Mouse (Mus musculus) fibroblast of lung, adult 2 months (primary cell): ENCODE measurements at regions not wholly inside any gene's neighbourhood (a gene's known extent, or its start where the extent isn't known, plus 50 kb on each side); places are given as distances from the start of the nearest gene placed in this dataset.
"Not testable (repeated sequence)": the region's sequence is repeated elsewhere in the genome, so short reads cannot be mapped to it uniquely, and the experiment has no call there.

Experiments
- DNase-seq: peaks from one replicate; pipeline ENCODE4 v3.0.0-alpha.2; 2011; ENCODE audit warnings: low read depth

GRCm38 (mm10) chr15:90882349-90882748 lies 167.4 kb downstream of the Kif21a start:
- DNase-seq = not testable (repeated sequence)

GRCm38 (mm10) chr15:90869452-90869851 lies 180.3 kb downstream of the Kif21a start:
- no peak for DNase-seq

GRCm38 (mm10) chr15:90853763-90854162 lies 174.5 kb upstream of the Cpne8 start:
- DNase-seq = not testable (repeated sequence)

DNA sequence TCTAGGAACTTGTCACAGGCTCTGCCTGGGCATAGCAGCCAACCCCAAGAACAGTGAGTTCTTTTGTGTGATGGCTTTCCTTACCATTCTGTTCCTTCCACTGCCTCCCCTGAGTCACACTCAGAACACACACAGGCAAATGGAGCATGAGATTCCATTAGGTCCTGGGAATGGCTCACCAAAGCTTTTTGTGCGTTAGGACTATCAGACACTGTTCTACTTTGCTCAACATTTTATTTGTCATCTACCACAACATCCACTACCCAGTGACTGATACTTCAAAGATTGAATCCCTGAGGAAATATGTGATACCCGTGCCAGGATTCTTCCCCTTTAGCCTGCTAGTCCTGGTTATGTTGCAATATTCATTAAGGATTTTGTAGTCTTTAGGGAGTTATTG lies 172.8 kb upstream of the Cpne8 start:
- no peak for DNase-seq

GRCm38 (mm10) chr15:90841471-90841870 lies 162.2 kb upstream of the Cpne8 start:
- peak; percentile 16 for DNase-seq

DNA sequence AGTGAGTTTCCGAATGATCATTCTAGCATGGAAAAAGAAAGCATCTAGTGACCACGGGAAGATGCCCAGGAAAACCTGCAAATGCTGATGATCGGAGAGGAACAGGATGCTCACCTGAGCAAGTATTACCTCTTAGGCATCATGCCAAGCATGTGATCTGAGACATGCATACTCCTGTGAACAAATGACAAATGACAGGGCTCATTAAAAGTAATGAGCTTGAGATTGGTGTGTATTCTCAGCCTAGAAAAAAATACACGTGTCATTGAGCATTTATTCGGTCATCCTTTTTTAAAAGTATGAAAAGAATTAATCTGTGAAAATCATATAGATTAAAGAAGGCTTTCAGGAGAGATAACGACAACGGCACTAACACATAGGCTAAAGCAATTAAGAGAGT lies 156.4 kb upstream of the Cpne8 start:
- no peak for DNase-seq

GRCm38 (mm10) chr15:90827816-90828215 lies 148.6 kb upstream of the Cpne8 start:
- DNase-seq = no peak

DNA sequence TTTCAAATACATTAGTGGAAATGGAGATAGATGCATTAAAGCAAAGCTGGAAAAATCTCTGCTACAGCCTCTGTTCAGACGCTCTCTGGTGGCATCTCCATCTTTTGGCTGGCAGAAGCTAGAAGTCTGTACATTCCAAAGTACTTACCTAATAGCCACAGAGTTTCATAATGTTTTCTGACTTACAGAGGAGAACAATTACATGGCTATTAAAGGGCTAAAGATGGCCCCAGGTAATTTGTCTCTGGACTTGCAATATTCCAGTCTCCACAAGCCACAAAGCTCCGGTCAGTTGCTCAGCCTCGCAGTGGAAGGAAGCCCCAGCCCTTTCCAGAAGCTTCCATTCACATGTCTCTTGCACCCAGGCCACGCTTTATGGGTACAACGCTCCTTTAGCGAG lies 143.1 kb upstream of the Cpne8 start:
- no peak for DNase-seq

- no peak for DNase-seq
Measured at GRCm38 (mm10) chr15:90819949-90820655, 140.9 kb upstream of the Cpne8 start.

DNA sequence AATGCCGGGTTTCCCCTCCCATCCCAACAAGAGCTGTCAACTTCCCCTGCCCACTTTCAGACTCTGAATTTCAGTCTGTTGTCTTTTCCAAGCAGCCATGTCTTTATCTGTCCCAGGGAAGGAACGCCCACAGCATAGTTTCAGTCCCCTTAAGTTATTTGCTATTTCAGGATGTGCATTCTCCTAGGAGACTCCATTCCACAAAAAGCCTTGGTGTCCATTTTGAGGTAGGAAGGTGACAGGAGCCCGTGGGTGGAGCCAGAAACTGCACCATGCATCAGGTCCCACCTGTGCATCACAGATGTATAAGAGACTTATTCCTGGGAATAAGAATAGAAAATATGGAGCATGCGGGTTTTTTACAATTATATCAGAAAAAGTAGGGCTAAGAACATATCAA lies 138.9 kb upstream of the Cpne8 start:
- no peak for DNase-seq

DNA sequence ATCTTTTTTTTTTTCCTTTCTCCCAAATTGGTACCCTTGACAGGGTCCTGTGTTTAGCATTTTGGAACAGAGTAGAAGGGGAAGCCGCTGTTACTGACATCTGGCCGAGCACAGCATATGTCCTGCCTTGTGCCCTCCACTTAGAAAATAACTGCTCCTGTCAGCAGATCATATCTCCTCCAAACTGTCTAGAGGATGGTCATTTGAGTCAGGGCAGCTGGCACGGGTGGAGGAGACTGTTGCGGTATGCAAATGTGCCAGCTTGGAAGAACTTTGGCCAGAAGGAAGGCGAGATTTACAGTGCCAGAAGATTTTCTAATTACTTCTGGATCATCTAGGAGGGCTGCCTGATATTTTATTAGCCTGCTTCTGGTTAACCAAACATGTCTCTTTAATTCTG lies 134.7 kb upstream of the Cpne8 start:
- DNase-seq = no peak

DNA sequence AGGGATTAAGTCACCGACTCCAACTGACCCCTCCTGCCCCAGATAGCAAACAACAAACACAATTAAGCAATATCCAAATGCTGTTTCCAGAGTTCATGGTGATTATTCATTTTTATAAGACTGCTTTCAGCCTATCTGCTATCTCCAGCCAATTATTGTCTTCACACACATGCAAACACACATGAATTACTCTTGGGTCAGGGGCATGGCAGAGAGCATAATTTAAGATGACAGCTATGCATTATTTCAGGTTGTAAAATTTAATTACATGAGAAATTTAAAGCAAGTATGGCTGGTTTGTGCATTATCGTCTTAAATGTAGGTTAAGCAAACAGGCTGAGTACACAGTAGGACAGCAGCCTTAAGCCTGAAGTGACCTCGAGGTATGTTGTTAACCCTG lies 131.1 kb upstream of the Cpne8 start:
- DNase-seq = no peak

GRCm38 (mm10) chr15:90808236-90808635 lies 129.0 kb upstream of the Cpne8 start:
- DNase-seq = no peak

DNA sequence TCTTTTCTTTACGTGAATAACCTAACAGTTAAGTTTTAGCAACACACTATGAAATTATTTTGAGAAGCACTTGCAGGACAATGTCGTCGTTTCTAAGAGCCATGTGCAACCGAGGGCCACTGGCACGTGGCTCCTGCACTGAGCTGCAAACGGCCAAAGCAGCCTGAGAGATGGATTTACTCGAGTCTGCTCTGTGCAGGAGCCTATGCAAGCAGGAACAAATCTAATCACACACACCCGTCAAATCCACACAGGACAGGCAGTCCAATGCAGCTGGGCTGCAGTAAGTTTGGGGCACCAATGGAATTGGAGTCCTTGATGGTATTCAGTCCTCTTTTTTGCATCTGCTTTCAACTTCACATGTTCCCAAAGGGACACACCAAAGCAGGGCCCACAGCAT lies 118.8 kb upstream of the Cpne8 start:
- DNase-seq = no peak

- no peak for DNase-seq
Measured at GRCm38 (mm10) chr15:90789941-90790340, 110.7 kb upstream of the Cpne8 start.

GRCm38 (mm10) chr15:90784741-90785140 lies 105.5 kb upstream of the Cpne8 start:
- no peak for DNase-seq

GRCm38 (mm10) chr15:90767521-90767920 lies 88.3 kb upstream of the Cpne8 start:
- DNase-seq = no peak

DNA sequence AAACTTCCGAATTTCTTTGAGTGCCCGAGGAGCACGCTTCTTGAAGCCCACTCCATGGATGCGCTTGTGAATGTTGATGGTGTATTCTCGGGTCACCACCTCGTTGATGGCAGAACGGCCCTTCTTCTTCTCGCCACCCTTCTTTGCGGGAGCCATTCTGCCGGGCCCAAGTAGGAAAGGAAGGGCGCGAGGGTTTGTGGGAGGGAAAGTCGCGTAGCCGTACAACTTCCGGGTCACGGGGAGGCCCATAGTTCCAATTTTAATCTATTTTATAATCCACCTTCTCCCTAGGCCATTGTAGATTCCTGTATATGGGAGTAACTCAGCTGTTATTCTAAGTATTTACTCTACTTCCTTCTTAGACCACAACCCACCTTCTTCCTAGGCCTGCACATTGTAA lies 85.3 kb upstream of the Cpne8 start:
- not testable (repeated sequence) for DNase-seq

DNA sequence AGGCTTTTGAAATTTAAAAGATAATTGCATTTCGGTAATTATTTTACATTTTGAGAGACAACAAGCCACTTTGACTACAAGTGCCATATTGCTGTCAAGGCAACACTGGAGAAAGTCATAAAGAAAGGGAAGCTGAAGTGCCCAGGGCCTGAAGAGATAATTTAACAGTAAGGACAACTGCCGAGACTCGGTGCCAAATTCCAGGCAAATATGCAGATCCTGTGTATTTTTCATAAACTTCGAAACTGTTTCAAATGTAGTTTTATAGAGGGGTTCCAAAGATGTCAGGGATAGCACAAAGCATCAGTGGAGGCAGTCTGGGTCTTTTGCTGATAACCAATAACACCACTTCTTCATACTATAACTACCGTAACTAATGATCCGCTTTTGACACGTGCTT lies 54.7 kb upstream of the Cpne8 start:
- DNase-seq = no peak
